Mouse (Mus musculus): ENCODE data around the gene 1700025G04Rik. TPM values are rescaled to one million over a fixed set of nuclear protein-coding genes. Genes with fewer than 3 reads are reported as not detected.
"Not testable (repeated sequence)": the region's sequence is repeated elsewhere in the genome, so short reads cannot be mapped to it uniquely, and the experiment has no call there.

The 1700025G04Rik gene
- total RNA-seq, 2 experiments from 2014 or later, result 82.4 to 91.7 TPM

GRCm38 (mm10) chr1:151810628-151811421 lies 279.1 kb downstream of the 1700025G04Rik start:
- DNase-seq (ENCODE audit: low spot score in 2 of 2), result no peak

- no peak for DNase-seq (ENCODE audit: low spot score in 2 of 2)
Observed at GRCm38 (mm10) chr1:151807286-151807685, 282.6 kb downstream of the 1700025G04Rik start.

DNA sequence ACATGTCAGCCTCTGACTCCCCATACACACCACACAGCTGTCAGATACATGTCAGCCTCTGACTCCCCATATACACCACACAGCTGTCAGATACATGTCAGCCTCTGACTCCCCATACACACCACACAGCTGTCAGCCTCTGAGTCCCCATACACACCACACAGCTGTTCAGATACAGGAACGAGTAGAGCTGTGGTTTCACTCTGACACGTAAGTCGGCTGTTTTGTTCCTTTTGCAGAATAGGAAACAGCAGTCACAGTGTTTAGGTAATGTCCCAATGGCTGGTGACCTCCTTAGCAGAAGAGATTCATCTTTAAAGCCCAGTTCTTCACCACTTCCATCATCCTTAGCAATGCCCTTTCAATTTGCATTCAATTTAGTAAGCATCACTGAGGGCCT lies 287.1 kb downstream of the 1700025G04Rik start:
- DNase-seq (ENCODE audit: low spot score in 2 of 2), result not testable (repeated sequence)

Data from adrenal gland, postnatal 4 days (tissue).